Mouse (Mus musculus) small intestine, adult 2 months (tissue): ENCODE measurements around the gene Tanc2. TPM values are rescaled to one million over a fixed set of nuclear protein-coding genes. Genes with fewer than 3 reads are reported as not detected.

ENCODE experiments used
- H3K27ac ChIP-seq: fragments of 200-500 bp; 2 replicates; pipeline ENCODE4 v1.5.1; 2012; ENCODE audit warnings: low read depth, low read length, control low read depth, inconsistent platforms; ENCODE audit not compliant: insufficient read depth
- H3K27me3 ChIP-seq: fragments of 200-500 bp; 2 replicates; pipeline ENCODE4 v1.6.1; 2012; ENCODE audit warnings: mild to moderate bottlenecking, moderate library complexity, low read length, inconsistent platforms; ENCODE audit not compliant: control insufficient read depth, insufficient read depth
- H3K36me3 ChIP-seq: fragments of 200-500 bp; 2 replicates; pipeline ENCODE4 v1.6.1; 2012; ENCODE audit warnings: mild to moderate bottlenecking, low read length, control low read depth, inconsistent platforms; ENCODE audit not compliant: control insufficient read depth, insufficient read depth
- H3K4me1 ChIP-seq: fragments of 200-500 bp; 2 replicates; pipeline ENCODE4 v1.6.1; 2012; ENCODE audit warnings: low read length, inconsistent platforms, mixed read lengths; ENCODE audit not compliant: control insufficient read depth, insufficient read depth, insufficient read length
- H3K4me3 ChIP-seq: fragments of 200-500 bp; 2 replicates; pipeline ENCODE4 v1.5.1; 2012; ENCODE audit warnings: low read depth, mild to moderate bottlenecking, control low read depth, inconsistent platforms, low read length, moderate library complexity
- CTCF ChIP-seq: fragments of 200-500 bp; IDR thresholded peaks from 2 replicates; pipeline ENCODE4 v1.5.1; 2012; ENCODE audit warnings: low read depth, mild to moderate bottlenecking, control low read depth, inconsistent platforms, low read length, moderate library complexity, mixed read lengths; ENCODE audit not compliant: insufficient replicate concordance, insufficient read length; ENCODE audit errors: extremely low read depth
- POLR2A ChIP-seq: fragments of 200-500 bp; IDR thresholded peaks from 2 replicates; pipeline ENCODE4 v1.6.1; 2012; ENCODE audit warnings: low read depth, mild to moderate bottlenecking, control low read depth, inconsistent platforms, low read length, moderate library complexity
- WGBS: fragments of 180-500 bp; shearing (Covaris S2); methylation state at CpG from one replicate; pipeline ENCODE4 v1.1.7; 2018; 5-methylcytosine and 5-hydroxymethylcytosine counted together
- polyA plus RNA-seq: library from polyadenylated mRNA; depleted of rRNA; stranded (reverse); fragments of >200 nt; gene quantifications from 2 replicates; pipeline ENCODE4 v1.2.3, GENCODE M21; 2012

The Tanc2 gene
- polyA plus RNA-seq, 1 experiment: 2.1 TPM

- no peak overlapping the region for H3K27ac ChIP-seq
- TF ChIP-seq POLR2A: no peak
- no peak for TF ChIP-seq CTCF
- H3K36me3 ChIP-seq: no peaks in the 10 kb centered on the region
- no peaks in the 10 kb centered on the region for H3K27me3 ChIP-seq
- WGBS: 66% methylated on average over 6 of the region's 6 CpGs
- H3K4me1 ChIP-seq: no peaks in the 10 kb centered on the region
- H3K4me3 ChIP-seq: no peak overlapping the region
Measured at GRCm38 (mm10) chr11:105731541-105731940, 141.8 kb downstream of the Tanc2 start.

- Histone ChIP-seq H3K27me3 (no peaks in the 10 kb centered on the region), H3K4me3 (no peak overlapping the region), H3K36me3 (no peaks in the 10 kb centered on the region), H3K4me1 (no peaks in the 10 kb centered on the region), H3K27ac (no peak overlapping the region)
- WGBS: 75% methylated on average over 4 of the region's 4 CpGs
- TF ChIP-seq POLR2A: no peak
- no peak for TF ChIP-seq CTCF
Measured at GRCm38 (mm10) chr11:105731989-105732531, 142.3 kb downstream of the Tanc2 start.

- H3K4me3 ChIP-seq: no peak overlapping the region
- no peak for TF ChIP-seq POLR2A
- no peak for TF ChIP-seq CTCF
- WGBS: 85% methylated on average over 1 of the region's 1 CpGs
- no peaks in the 10 kb centered on the region for H3K27me3 ChIP-seq
- H3K36me3 ChIP-seq: no peaks in the 10 kb centered on the region
- no peak overlapping the region for H3K27ac ChIP-seq
- no peaks in the 10 kb centered on the region for H3K4me1 ChIP-seq
Measured at GRCm38 (mm10) chr11:105743171-105743570, 153.4 kb downstream of the Tanc2 start.

- H3K36me3 ChIP-seq: no peaks in the 10 kb centered on the region
- H3K4me1 ChIP-seq: no peaks in the 10 kb centered on the region
- no peaks in the 10 kb centered on the region for H3K27me3 ChIP-seq
- WGBS: 56% methylated on average over 2 of the region's 2 CpGs
- H3K4me3 ChIP-seq: no peak overlapping the region
- H3K27ac ChIP-seq: no peak overlapping the region
- TF ChIP-seq POLR2A (no peak), CTCF (no peak)
Measured at GRCm38 (mm10) chr11:105749297-105750071, 159.7 kb downstream of the Tanc2 start.

GRCm38 (mm10) chr11:105758561-105759203, 168.9 kb downstream of the Tanc2 start:
- Histone ChIP-seq H3K27me3 (no peaks in the 10 kb centered on the region), H3K4me1 (no peaks in the 10 kb centered on the region), H3K36me3 (no peaks in the 10 kb centered on the region), H3K4me3 (no peak overlapping the region), H3K27ac (no peak overlapping the region)
- WGBS: 71% methylated on average over 7 of the region's 7 CpGs
- no peak for TF ChIP-seq CTCF
- TF ChIP-seq POLR2A: no peak

GRCm38 (mm10) chr11:105759413-105759812, 169.6 kb downstream of the Tanc2 start:
- WGBS: 75% methylated on average over 2 of the region's 2 CpGs
- Histone ChIP-seq H3K27me3 (no peaks in the 10 kb centered on the region), H3K27ac (no peak overlapping the region), H3K36me3 (no peaks in the 10 kb centered on the region), H3K4me3 (no peak overlapping the region), H3K4me1 (no peaks in the 10 kb centered on the region)
- TF ChIP-seq CTCF (no peak), POLR2A (no peak)

GRCm38 (mm10) chr11:105760346-105760745, 170.6 kb downstream of the Tanc2 start:
- 67% methylated on average over 4 of the region's 4 CpGs for WGBS
- H3K4me1 ChIP-seq: no peaks in the 10 kb centered on the region
- TF ChIP-seq CTCF (no peak), POLR2A (no peak)
- H3K27ac ChIP-seq: no peak overlapping the region
- no peaks in the 10 kb centered on the region for H3K27me3 ChIP-seq
- no peak overlapping the region for H3K4me3 ChIP-seq
- no peaks in the 10 kb centered on the region for H3K36me3 ChIP-seq
